22 mouse cellular contexts compared by ENCODE assay signal in genomic region chr7:92803191-92803590, GRCm38 (mm10).
"Had no signal": no experiment of that assay in that cellular context is flagged by ENCODE, and none has a peak within 500 bp of the region (broad histone marks: within the 10 kb centered on the region; RNA-seq: fewer than 3 reads in every experiment).

No protein-coding gene starts in this region.

- H3K9me3 ChIP-seq: heart, embryonic 13.5 days; heart, embryonic 15.5 days; hindbrain, embryonic 13.5 days; hindbrain, embryonic 15.5 days; limb, embryonic 13.5 days; limb, embryonic 15.5 days; liver, embryonic 12.5 days had no signal

- H3K9ac ChIP-seq: heart, embryonic 13.5 days; heart, embryonic 15.5 days; hindbrain, embryonic 13.5 days; hindbrain, embryonic 15.5 days; limb, embryonic 13.5 days; limb, embryonic 15.5 days; liver, embryonic 12.5 days; liver, embryonic 14.5 days had no signal

- H3K27me3 ChIP-seq: heart, embryonic 13.5 days; heart, embryonic 15.5 days; hindbrain, embryonic 13.5 days; hindbrain, embryonic 15.5 days; limb, embryonic 13.5 days; limb, embryonic 15.5 days; liver, embryonic 12.5 days had no signal

- H3K4me1 ChIP-seq: heart, embryonic 15.5 days; liver, embryonic 12.5 days had no signal

- H3K4me3 ChIP-seq: gastrocnemius, adult 2 months; heart, adult 2 months; heart, embryonic 13.5 days; heart, embryonic 15.5 days; hindbrain, embryonic 13.5 days; hindbrain, embryonic 15.5 days; limb, embryonic 13.5 days; limb, embryonic 15.5 days; liver, embryonic 12.5 days had no signal

- H3K36me3 ChIP-seq: heart, embryonic 13.5 days; heart, embryonic 15.5 days; hindbrain, embryonic 13.5 days; hindbrain, embryonic 15.5 days; limb, embryonic 13.5 days; limb, embryonic 15.5 days; liver, embryonic 12.5 days had no signal

- H3K4me2 ChIP-seq: heart, embryonic 11.5 days; heart, embryonic 13.5 days; heart, embryonic 15.5 days; hindbrain, embryonic 13.5 days; hindbrain, embryonic 15.5 days; limb, embryonic 13.5 days; limb, embryonic 15.5 days; liver, embryonic 12.5 days had no signal

- DNase-seq: gastrocnemius, adult 2 months; gastrocnemius, postnatal 10 days; gastrocnemius, postnatal 25 days; heart, adult 2 months; heart, postnatal 14 days; heart, postnatal 36 days; layer of hippocampus, adult 9-11 months; layer of hippocampus, postnatal 36 days; left cerebral cortex, postnatal 4 days; lung, adult 18-20 months had no signal

- ATAC-seq: forebrain, embryonic 16.5 days; hindbrain, postnatal 0 days; intestine, embryonic 16.5 days; liver, embryonic 12.5 days had no signal

- H3K27ac ChIP-seq: gastrocnemius, adult 2 months; heart, adult 2 months; heart, embryonic 13.5 days; heart, embryonic 15.5 days; hindbrain, embryonic 13.5 days; hindbrain, embryonic 15.5 days; hindbrain, postnatal 0 days; limb, embryonic 13.5 days; limb, embryonic 15.5 days; liver, embryonic 12.5 days; liver, embryonic 14.5 days had no signal
